Mouse (Mus musculus): ENCODE results near the gene Igsf21. TPM values are rescaled to one million over a fixed set of nuclear protein-coding genes. Genes with fewer than 3 reads are reported as not detected.
A peak's percentile ranks its signal among the peaks of the same experiment; 100 is the strongest.

The Igsf21 gene
- polyA plus RNA-seq, 1 experiment from 2014 or later, result 13.8 TPM

- Histone ChIP-seq H3K9me3 (peaks cover 3% of the 10 kb centered on the region), H3K4me1 (replicated peaks) (peaks cover 49% of the 10 kb centered on the region), H3K27me3 (ENCODE audit: insufficient read depth, poor library complexity, severe bottlenecking) (peaks cover 67% of the 10 kb centered on the region), H3K36me3 (no peaks in the 10 kb centered on the region), H3K4me3 (no peak overlapping the region), H3K27ac (no peak overlapping the region)
- 76% methylated on average over 15 of the region's 15 CpGs for WGBS
- DNase-seq (ENCODE audit: low spot score), result no peak
These were observed 211.4 kb downstream of the Igsf21 start for GRCm38 (mm10) chr4:140035232-140035631.

GRCm38 (mm10) chr4:140033394-140033793 is 213.2 kb downstream of the Igsf21 start:
- peaks cover 54% of the 10 kb centered on the region for H3K4me1 ChIP-seq (replicated peaks)
- no peaks in the 10 kb centered on the region for H3K9me3 ChIP-seq
- H3K4me3 ChIP-seq, result no peak overlapping the region
- no peaks in the 10 kb centered on the region for H3K36me3 ChIP-seq
- H3K27ac ChIP-seq, result no peak overlapping the region
- DNase-seq (ENCODE audit: low spot score), result peak; percentile 76
- peaks cover 48% of the 10 kb centered on the region for H3K27me3 ChIP-seq (ENCODE audit: insufficient read depth, poor library complexity, severe bottlenecking)
- 39% methylated on average over 7 of the region's 7 CpGs for WGBS

GRCm38 (mm10) chr4:140030415-140030814 is 216.2 kb downstream of the Igsf21 start:
- H3K4me1 ChIP-seq (replicated peaks), result peaks cover 38% of the 10 kb centered on the region
- H3K4me3 ChIP-seq, result no peak overlapping the region
- H3K27ac ChIP-seq, result peak overlapping the region; percentile 79
- H3K27me3 ChIP-seq (ENCODE audit: insufficient read depth, poor library complexity, severe bottlenecking), result peaks cover 20% of the 10 kb centered on the region
- H3K36me3 ChIP-seq, result no peaks in the 10 kb centered on the region
- H3K9me3 ChIP-seq, result no peaks in the 10 kb centered on the region
- peak; percentile 75 for DNase-seq (ENCODE audit: low spot score)
- 27% methylated on average over 6 of the region's 6 CpGs for WGBS

GRCm38 (mm10) chr4:140030040-140030386 is 216.6 kb downstream of the Igsf21 start:
- Histone ChIP-seq H3K4me1 (replicated peaks) (peaks cover 38% of the 10 kb centered on the region), H3K4me3 (no peak overlapping the region), H3K27me3 (ENCODE audit: insufficient read depth, poor library complexity, severe bottlenecking) (peaks cover 16% of the 10 kb centered on the region), H3K9me3 (no peaks in the 10 kb centered on the region), H3K36me3 (no peaks in the 10 kb centered on the region), H3K27ac (peak overlapping the region; percentile 79)
- DNase-seq (ENCODE audit: low spot score), result no peak
- 40% methylated on average over 5 of the region's 5 CpGs for WGBS

- Histone ChIP-seq H3K36me3 (no peaks in the 10 kb centered on the region), H3K4me1 (replicated peaks) (peaks cover 38% of the 10 kb centered on the region), H3K27me3 (ENCODE audit: insufficient read depth, poor library complexity, severe bottlenecking) (peaks cover 11% of the 10 kb centered on the region), H3K4me3 (no peak overlapping the region), H3K9me3 (no peaks in the 10 kb centered on the region), H3K27ac (peak overlapping the region; percentile 79)
- DNase-seq (ENCODE audit: low spot score), result peak; percentile 44
- 54% methylated on average over 9 of the region's 9 CpGs for WGBS
These were observed 217.1 kb downstream of the Igsf21 start for GRCm38 (mm10) chr4:140029324-140030039.

GRCm38 (mm10) chr4:140023833-140024232 is 222.8 kb downstream of the Igsf21 start:
- DNase-seq (ENCODE audit: low spot score), result no peak
- H3K27me3 ChIP-seq (ENCODE audit: insufficient read depth, poor library complexity, severe bottlenecking), result no peaks in the 10 kb centered on the region
- 78% methylated on average over 6 of the region's 6 CpGs for WGBS
- H3K4me3 ChIP-seq, result no peak overlapping the region
- H3K4me1 ChIP-seq (replicated peaks), result peaks cover 31% of the 10 kb centered on the region
- no peaks in the 10 kb centered on the region for H3K9me3 ChIP-seq
- peak overlapping the region; percentile 66 for H3K27ac ChIP-seq
- no peaks in the 10 kb centered on the region for H3K36me3 ChIP-seq

GRCm38 (mm10) chr4:140015916-140016315 is 230.7 kb downstream of the Igsf21 start:
- H3K4me1 ChIP-seq (replicated peaks), result peaks cover 11% of the 10 kb centered on the region
- H3K9me3 ChIP-seq, result no peaks in the 10 kb centered on the region
- WGBS, result 65% methylated on average over 7 of the region's 7 CpGs
- H3K27me3 ChIP-seq (ENCODE audit: insufficient read depth, poor library complexity, severe bottlenecking), result peaks cover 11% of the 10 kb centered on the region
- no peak for DNase-seq (ENCODE audit: low spot score)
- no peak overlapping the region for H3K4me3 ChIP-seq
- no peak overlapping the region for H3K27ac ChIP-seq
- no peaks in the 10 kb centered on the region for H3K36me3 ChIP-seq

GRCm38 (mm10) chr4:140010728-140011470 is 235.7 kb downstream of the Igsf21 start:
- 69% methylated on average over 11 of the region's 11 CpGs for WGBS
- DNase-seq (ENCODE audit: low spot score), result peak; percentile 23
- no peak overlapping the region for H3K27ac ChIP-seq
- H3K4me3 ChIP-seq, result no peak overlapping the region
- H3K36me3 ChIP-seq, result no peaks in the 10 kb centered on the region
- H3K9me3 ChIP-seq, result no peaks in the 10 kb centered on the region
- H3K4me1 ChIP-seq (replicated peaks), result peaks cover 24% of the 10 kb centered on the region
- H3K27me3 ChIP-seq (ENCODE audit: insufficient read depth, poor library complexity, severe bottlenecking), result peaks cover 13% of the 10 kb centered on the region

GRCm38 (mm10) chr4:140004932-140005331 is 241.7 kb downstream of the Igsf21 start:
- no peak for DNase-seq (ENCODE audit: low spot score)
- Histone ChIP-seq H3K27ac (peak overlapping the region; percentile 60), H3K9me3 (no peaks in the 10 kb centered on the region), H3K36me3 (no peaks in the 10 kb centered on the region), H3K27me3 (ENCODE audit: insufficient read depth, poor library complexity, severe bottlenecking) (peaks cover 61% of the 10 kb centered on the region), H3K4me1 (replicated peaks) (peaks cover 44% of the 10 kb centered on the region), H3K4me3 (peak overlapping the region; percentile 45)
- WGBS, result 23% methylated on average over 5 of the region's 5 CpGs

- 14% methylated on average over 12 of the region's 12 CpGs for WGBS
These were observed 242.4 kb downstream of the Igsf21 start for GRCm38 (mm10) chr4:140004170-140004569.

GRCm38 (mm10) chr4:140002069-140002468 is 244.5 kb downstream of the Igsf21 start:
- no peak for DNase-seq (ENCODE audit: low spot score)
- Histone ChIP-seq H3K27me3 (ENCODE audit: insufficient read depth, poor library complexity, severe bottlenecking) (peaks cover 58% of the 10 kb centered on the region), H3K36me3 (no peaks in the 10 kb centered on the region), H3K9me3 (peaks cover 6% of the 10 kb centered on the region; the same call in 1 of the 2 replicates), H3K4me1 (replicated peaks) (peaks cover 55% of the 10 kb centered on the region), H3K27ac (peak overlapping the region; percentile 29; the same call in 1 of the 2 replicates), H3K4me3 (no peak overlapping the region)
- WGBS, result 10% methylated on average over 12 of the region's 12 CpGs

More at GRCm38 (mm10) chr4:140004170-140004569, 242.4 kb downstream of the Igsf21 start:
- Histone ChIP-seq H3K9me3 (no peaks in the 10 kb centered on the region), H3K27ac (peak overlapping the region; percentile 60), H3K4me3 (peak overlapping the region; percentile 45), H3K4me1 (replicated peaks) (peaks cover 50% of the 10 kb centered on the region), H3K27me3 (ENCODE audit: insufficient read depth, poor library complexity, severe bottlenecking) (peaks cover 58% of the 10 kb centered on the region), H3K36me3 (no peaks in the 10 kb centered on the region)
- DNase-seq (ENCODE audit: low spot score), result peak; percentile 59

GRCm38 (mm10) chr4:140000911-140001310 is 245.7 kb downstream of the Igsf21 start:
- H3K36me3 ChIP-seq, result no peaks in the 10 kb centered on the region
- H3K27ac ChIP-seq, result no peak overlapping the region
- peaks cover 6% of the 10 kb centered on the region; the same call in 1 of the 2 replicates for H3K9me3 ChIP-seq
- 75% methylated on average over 5 of the region's 5 CpGs for WGBS
- peaks cover 45% of the 10 kb centered on the region for H3K4me1 ChIP-seq (replicated peaks)
- H3K27me3 ChIP-seq (ENCODE audit: insufficient read depth, poor library complexity, severe bottlenecking), result peaks cover 58% of the 10 kb centered on the region
- H3K4me3 ChIP-seq, result no peak overlapping the region
- DNase-seq (ENCODE audit: low spot score), result no peak

GRCm38 (mm10) chr4:139999033-139999432 is 247.6 kb downstream of the Igsf21 start:
- no peak for DNase-seq (ENCODE audit: low spot score)
- Histone ChIP-seq H3K27ac (peak overlapping the region; percentile 57; the same call in 1 of the 2 replicates), H3K4me1 (replicated peaks) (peaks cover 47% of the 10 kb centered on the region), H3K9me3 (peaks cover 6% of the 10 kb centered on the region; the same call in 1 of the 2 replicates), H3K27me3 (ENCODE audit: insufficient read depth, poor library complexity, severe bottlenecking) (peaks cover 45% of the 10 kb centered on the region), H3K4me3 (no peak overlapping the region), H3K36me3 (no peaks in the 10 kb centered on the region)
- WGBS, result 39% methylated on average over 7 of the region's 7 CpGs

Data from hindbrain, embryonic 10.5 days (tissue).